Mouse (Mus musculus) embryonic stem cell, embryonic (primary cell): ENCODE measurements around the gene Olfr701.

Experiments
- CTCF ChIA-PET, 4 experiments: fragments of 300-600 bp in 2 of 4; fragments of 350-600 bp in 2 of 4; sonication (Branson Sonifier 250); formaldehyde crosslinking; loops; one replicate each; lab custom pipeline; 2022; ENCODE audit warnings: inconsistent platforms in 2 of 4; lab: Charles Lee
- POLR2A ChIA-PET, 4 experiments: fragments of 300-600 bp in 2 of 4; fragments of 350-600 bp in 2 of 4; sonication (Branson Sonifier 250); formaldehyde crosslinking; loops; one replicate each; lab custom pipeline; 2022; ENCODE audit warnings: antibody characterized with exemption in 4 of 4, inconsistent platforms in 1 of 4; lab: Charles Lee

Gene Olfr701

GRCm38 (mm10) chr7:106813829-106814228, at the start of gene Olfr701:
TSS of gene Olfr701 (plus strand) at chr7:106814129.
- POLR2A ChIA-PET, result no interaction called here
- CTCF ChIA-PET, result no interaction called here

DNA sequence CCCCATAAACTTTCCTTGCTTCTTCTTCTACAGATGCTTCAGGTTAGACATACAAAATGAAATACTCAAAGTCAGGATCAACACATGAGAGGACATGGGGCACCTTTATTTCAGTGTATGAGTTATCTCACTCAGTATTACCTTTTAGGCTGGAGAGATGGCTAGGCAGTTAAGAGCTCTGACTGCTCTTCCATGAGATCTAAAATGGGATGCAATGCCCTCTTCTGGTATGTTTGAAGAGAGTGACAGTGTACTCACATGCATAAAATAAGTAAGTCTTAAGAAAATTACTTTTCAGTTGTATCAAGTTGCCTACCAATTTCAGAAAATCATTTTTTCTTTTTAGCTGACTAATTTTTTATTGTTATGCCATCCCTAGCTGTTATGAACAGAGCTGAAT, 25.6 kb upstream of the Olfr701 start:
- ChIA-PET POLR2A (no interaction called here), CTCF (no interaction called here)

- ChIA-PET POLR2A (no interaction called here), CTCF (no interaction called here)
Measured at GRCm38 (mm10) chr7:106793098-106793497, 20.8 kb upstream of the Olfr701 start, which contains the start of gene Olfr699. TSS of gene Olfr699 (minus strand) at chr7:106793198.

DNA sequence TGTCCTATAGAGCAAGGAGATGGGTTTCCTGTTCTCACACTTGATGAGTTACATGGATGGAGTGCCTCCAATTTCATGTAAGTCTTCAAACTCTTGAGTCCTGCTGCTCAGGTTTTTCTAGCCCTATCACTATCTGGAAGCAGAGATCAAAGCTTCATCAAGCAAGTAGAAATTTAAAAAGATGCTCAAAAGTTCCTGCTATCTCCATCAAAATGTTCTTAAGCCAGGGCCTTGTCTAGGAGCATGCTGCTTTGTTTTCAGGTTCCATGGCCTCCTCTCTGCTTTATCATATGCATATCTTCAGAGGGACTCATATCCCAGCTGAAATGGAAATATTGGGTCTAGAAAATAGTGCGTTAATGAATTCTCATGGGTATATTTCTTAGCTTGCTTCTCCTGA, 5.2 kb upstream of the Olfr701 start, which contains the start of gene Olfr700:
Olfr700 (minus strand) TSS at position 101 of the 400 bp plus-strand sequence.
- POLR2A ChIA-PET, result no interaction called here
- CTCF ChIA-PET, result no interaction called here

DNA sequence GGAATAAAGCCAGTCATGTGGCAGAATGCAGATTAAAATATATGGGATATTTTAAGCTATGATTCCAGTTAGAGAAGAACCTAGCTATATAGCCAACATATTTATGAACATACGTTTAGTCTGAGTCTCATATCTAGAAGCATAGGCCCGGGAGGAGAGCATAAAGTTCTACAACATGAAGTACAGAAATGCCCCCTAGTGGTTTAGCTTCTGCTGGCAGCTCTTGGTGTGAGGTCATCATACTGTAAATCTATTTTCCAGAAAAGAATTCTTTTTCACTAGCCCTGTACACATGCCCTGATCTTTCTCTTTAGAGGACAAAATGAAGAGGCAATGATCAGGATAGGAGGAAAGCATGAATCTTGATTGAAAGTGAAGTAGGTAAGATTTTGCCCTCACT, 1.8 kb downstream of the Olfr701 start:
- POLR2A ChIA-PET, result no interaction called here
- CTCF ChIA-PET, result no interaction called here

- POLR2A ChIA-PET, result no interaction called here
- CTCF ChIA-PET, result no interaction called here
Measured at GRCm38 (mm10) chr7:106818414-106818813, 4.5 kb downstream of the Olfr701 start.

DNA sequence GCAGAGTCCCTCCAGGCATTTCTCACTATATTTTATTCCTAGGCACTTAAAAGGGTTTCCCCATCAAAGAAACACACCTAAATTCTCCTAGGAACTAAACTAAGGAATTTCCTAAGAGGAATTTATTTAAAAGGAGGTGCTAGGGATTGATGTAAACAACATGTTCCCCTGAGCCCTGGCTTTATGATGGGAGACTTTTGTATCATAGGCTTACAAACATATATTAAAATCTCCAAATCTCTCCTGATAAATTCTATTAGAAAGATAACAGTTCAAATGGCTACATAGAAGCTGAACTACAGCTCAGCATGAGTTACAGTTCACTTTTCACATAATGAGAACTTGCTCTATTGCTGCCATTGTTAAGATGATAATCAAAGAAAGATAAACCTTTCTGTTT, 19.9 kb downstream of the Olfr701 start, which contains the start of gene Olfr702:
Olfr702 (minus strand) TSS at position 101 of the 400 bp plus-strand sequence.
- CTCF ChIA-PET, result no interaction called here
- POLR2A ChIA-PET, result no interaction called here

GRCm38 (mm10) chr7:106843060-106843459, 29.1 kb downstream of the Olfr701 start, which contains the start of gene Olfr703:
TSS of gene Olfr703 (plus strand) at chr7:106843360.
- ChIA-PET POLR2A (no interaction called here), CTCF (no interaction called here)

DNA sequence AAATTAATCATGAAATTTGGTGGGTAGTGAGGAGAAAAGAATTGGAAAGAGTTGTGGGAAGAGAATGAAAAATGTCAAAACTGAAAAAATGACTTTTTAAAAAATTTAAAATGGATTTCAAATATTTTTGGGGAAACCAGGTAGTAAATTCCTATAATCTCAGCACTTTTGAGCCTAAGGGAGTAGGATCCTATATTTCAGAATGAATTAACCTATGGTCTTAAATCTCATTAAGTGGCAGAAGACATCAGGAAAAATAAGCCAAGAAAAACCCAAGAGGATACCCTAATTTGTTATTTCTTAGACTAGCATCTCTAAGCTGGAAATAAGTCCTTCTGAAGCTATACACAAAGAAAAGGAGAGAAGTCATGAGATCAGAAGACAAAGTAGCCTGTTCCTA, 49.0 kb downstream of the Olfr701 start, which contains the start of gene Olfr704:
Olfr704 (plus strand) TSS at position 301 of the 400 bp plus-strand sequence.
- CTCF ChIA-PET, result no interaction called here
- POLR2A ChIA-PET, result no interaction called here
